Mouse (Mus musculus) left cerebral cortex, postnatal 25 days (tissue): Measurements from ENCODE around the gene Adam22. TPM values are rescaled to one million over a fixed set of nuclear protein-coding genes. Genes with fewer than 3 reads are reported as not detected.
"Not testable (repeated sequence)": the region's sequence is repeated elsewhere in the genome, so short reads cannot be mapped to it uniquely, and the experiment has no call there.

Experiments used
- DNase-seq, 2 experiments: peaks; one replicate each; pipeline ENCODE4 v3.0.0; 2022; ENCODE audit warnings: low spot score in 2 of 2, mixed read lengths in 1 of 2
- intact Hi-C: fragments of 180-260 bp; cut with DNase I; formaldehyde crosslinking; loops from one replicate; pipeline ENCODE4 v1.15.1; 2025
- microRNA-seq, 2 experiments: library from miRNA; unstranded; fragments of <30 nt; microRNA quantifications; one replicate each; pipeline ENCODE4 v1.2.0; 2022
- total RNA-seq, 2 experiments: library from RNA; stranded (reverse); gene quantifications; 2 replicates each; pipeline ENCODE4 v1.2.3; 2021

The Adam22 gene
- total RNA-seq, 2 experiments from 2014 or later: 212 to 216 TPM

DNA sequence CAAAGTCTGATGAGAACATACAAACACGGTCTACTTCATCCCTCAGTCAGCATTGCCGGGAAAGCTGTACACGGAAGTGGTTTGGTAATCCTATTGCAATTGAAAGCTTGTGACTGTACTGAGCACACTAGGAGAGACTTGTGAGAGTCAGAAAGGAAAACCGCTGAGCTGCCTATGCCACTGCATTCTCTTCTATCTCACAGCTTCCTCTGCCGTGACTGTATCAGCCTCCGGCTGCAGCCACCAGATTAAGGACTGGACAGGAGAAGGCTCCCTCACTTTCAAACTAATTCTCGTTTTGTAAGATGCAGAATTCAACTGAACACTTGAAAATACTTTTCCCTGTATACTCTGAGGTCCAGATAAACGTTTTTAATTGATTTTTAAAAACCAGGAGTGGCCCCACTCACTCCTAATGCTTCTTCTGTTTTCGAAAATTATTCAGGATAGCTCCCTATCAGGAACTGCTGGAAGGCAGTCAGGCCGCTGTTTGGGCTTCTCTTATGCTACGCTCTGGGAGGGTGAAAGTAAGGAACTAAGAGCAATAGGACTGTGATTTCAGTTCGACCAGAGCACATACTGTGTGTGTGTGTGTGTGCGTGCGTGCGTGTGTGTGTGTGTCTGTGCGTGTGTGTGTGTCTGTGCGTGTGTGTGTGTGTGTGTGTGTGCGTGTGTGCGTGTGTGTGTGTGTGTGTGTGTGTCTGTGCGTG lies 285.0 kb downstream of the Adam22 start:
- intact Hi-C loops: no loop called here
- DNase-seq: no peak

DNA sequence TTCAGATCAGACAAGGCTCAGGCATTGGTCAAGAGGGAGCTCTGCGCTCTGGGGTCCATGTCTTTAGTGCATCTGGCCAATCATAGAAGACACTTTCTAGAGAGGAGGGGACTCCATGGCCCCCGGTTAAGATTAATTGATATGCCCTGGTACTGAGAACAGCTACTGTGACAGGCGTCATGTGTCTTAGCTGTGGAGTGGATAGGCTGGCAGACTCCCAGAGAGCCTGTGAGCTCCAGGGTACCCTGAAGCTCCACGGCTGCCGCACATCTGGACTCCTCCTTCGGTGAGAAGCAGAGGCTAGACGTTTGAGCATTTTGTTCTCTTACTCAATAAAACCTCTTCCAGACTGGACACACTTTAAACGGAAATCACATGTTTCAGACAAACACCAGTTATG lies 290.5 kb downstream of the Adam22 start:
- intact Hi-C loops: no loop called here

DNA sequence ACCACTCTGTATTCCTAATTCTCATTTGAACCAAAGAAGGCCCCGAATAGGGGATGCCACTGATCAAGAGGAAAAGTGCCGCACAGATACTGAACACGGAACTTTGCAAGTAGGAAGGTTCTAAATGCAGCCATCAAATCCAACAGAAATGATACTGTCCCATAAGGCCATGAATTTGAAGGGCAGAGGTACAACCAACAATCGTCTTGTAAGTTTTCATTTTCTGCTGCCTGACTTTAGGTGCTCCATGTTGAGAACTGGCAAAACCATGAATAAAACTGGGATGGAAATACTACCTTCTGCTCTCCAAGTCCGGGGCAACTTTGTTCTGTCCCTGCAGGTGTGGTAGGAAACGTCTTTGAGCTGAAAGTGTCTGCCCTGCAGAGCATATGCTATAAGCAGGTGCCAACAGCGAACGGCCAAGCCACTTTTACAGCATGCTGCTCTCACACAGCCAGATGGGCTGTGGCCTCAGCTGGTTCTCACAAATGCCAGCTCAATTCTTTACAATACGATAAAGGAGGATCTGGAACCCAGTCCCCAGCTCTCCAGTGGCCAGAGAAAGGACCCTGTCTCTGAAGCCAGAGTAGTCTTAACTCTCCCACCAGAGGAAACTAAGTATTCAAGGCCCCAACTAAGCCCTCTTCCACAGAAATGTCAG lies 293.9 kb downstream of the Adam22 start:
- intact Hi-C loops: no loop called here
- no peak for DNase-seq

More for the DNA sequence above, 290.5 kb downstream of the Adam22 start:
- no peak for DNase-seq

DNA sequence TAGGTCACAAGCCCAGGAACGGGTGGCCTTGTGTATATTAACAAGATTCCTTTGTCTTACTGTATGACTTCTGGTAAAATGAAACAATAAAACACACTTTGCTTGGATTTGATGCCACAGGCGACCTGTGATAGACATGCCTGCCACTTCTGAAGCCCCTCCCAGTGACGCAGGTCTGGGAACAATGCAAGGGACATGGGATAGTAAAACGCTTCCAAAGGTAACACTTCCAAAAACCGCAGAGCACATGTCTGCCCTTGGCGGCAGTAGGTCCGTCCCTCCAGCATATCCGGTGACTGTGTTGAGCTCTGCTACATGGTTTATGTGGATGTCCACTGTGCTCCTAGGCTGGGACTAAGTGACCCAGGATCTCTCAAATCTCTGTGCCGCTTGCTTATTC lies 294.6 kb downstream of the Adam22 start:
- intact Hi-C loops: no loop called here
- DNase-seq: no peak

DNA sequence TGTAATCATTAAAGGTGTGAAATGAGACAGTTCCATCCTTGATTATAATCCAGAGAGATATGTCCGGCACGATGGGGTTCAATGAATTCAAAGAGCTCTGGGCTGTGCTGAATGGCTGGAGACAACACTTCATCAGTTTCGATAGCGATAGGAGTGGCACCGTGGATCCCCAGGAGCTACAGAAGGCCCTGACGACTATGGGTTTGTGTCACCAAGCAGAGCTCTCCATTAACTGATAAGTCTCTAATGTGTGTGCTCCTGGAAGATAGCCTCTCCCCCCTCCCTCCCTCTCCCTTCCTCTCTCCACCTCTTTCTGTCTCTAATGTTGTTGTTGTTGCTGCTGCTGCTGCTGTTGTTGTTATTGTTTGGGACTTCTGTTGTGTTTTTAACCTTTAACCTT lies 304.8 kb downstream of the Adam22 start:
- intact Hi-C loops: no loop called here
- no peak for DNase-seq

DNA sequence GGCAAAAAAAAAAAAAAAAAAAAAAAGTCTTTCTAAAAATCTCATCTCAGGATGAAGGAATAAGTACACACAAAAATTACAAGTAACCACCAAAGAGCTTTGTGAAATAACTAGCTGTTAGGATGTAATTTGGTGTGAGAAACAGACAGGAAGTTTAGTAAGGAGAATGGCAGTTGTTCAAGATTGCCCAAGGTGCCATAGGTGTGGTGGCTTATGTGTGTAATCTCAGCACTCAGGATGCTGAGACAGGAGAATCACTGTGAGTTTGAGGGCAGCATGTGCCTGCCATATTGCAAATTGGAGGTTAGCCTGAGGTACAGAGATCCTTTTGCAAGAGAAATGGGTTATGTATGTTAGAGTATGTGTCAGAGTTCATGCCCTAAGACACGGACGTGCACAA lies 305.5 kb downstream of the Adam22 start:
- no peak for DNase-seq
- intact Hi-C loops: no loop called here

DNA sequence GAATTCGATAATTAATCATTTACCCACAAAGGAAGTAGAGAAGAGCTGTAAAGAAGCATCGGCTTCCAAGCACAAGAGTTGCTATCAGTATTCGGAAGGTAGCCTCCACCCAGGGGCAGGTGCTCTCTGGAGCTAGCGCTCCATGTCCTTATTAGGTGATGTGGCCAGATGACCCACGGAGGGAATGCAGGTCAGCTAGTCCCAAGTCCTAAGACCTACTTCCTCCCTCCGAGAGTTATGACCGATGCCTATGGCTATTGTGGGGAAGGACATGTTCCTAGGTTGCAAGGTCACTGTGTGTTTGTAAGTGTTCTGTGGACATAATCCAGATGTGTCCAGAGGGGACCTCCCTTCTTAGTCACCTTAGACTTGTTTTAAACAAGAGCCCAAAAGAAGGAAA lies 309.9 kb downstream of the Adam22 start:
- intact Hi-C loops: no loop called here
- DNase-seq: no peak

DNA sequence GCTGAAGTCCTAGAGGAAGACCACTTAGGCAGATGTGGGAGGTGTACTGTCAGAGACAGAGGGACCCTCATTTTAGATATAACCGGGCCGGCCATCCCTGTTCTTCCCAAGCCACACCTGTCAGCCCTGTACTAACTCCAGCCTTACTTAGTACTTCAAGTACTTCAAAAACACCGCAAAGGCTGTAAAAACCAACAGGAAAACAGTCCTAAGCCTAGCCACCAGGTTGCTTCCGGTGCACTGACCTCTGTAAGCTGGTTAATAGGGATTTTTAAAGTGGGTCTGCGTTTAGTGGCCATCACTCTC lies 311.0 kb downstream of the Adam22 start:
- no peak for DNase-seq
- intact Hi-C loops: no loop called here

DNA sequence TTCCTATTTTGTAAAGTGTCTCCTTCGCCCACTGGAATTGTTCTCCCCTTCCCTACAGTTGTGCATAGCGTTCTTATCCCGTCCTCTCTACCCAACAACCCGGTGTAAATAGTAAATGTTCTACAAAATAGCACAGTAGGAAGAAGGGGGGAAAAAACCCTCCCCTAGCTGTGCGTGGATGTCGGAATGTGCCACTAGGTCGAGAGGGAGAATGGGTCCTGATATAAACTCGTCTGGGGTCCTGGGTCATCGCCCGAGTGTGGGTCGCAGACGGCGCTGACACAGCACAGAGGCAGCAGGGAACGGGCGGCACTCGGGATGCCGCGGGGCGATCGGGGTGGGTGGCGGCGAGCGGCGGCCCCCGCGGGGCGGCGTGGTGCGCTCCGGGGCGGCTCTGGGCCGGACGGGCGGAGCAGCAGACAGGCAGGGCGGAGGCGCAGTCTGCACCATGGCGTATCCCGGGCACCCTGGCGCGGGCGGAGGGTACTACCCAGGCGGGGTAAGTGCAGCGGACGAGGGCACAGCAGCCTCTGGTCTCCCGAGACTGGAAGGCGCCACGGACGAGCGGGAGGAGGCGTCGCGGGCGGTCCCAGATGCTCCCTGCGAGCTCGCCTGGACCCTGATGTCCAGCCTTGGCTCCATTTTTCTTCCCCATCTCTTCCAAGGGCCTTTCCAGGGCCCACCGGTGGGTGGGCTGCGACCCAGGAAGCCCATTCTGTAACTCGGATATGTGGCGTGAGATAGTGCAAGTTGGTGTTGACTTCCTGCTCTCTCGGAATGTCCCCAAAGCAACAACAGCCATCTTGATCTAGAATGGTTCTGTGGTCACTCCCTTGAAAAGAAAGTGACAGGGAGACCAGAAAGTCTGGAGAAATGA lies 311.6 kb downstream of the Adam22 start:
- intact Hi-C loops: no loop called here
- DNase-seq: peak; percentile 79 to 83

DNA sequence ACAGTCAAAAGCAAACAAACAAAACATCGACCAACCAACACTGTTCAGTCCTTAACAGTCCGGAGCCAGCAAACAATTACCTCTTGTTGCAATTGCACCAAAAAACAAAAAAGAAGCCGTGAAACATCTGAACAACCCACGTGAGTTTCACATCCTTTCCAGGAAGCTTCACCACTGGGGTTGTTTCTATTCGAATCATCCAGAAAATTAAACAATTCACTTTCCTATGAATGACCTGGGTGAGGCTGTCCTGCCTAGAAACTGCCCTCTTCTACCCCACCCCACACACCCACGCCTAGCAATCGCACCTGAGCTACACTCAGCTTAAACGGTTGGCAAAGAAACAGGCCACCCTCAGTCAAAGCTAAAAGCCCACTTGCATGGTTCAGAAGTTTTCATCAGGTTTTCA lies 312.2 kb downstream of the Adam22 start:
- DNase-seq: no peak
- intact Hi-C loops: no loop called here

DNA sequence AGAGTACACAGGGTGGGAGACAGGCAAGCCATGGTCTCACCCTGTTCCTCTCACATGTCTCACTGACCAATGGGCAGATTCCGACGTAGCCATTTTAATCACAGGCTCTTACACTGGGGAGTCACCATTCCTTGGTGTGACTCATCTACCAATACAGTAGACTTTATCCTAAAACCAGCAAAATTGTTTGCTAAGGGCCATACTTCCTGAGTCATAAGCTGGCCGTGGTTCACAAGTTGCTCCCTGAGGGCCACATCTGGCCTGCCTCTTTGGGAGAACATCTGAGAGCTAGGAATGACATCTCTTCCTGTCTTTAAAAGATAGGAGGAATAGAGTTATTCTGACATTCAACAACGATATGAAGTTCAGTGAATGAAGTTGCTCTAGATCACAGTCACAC lies 314.1 kb downstream of the Adam22 start:
- intact Hi-C loops: no loop called here
- DNase-seq: no peak

DNA sequence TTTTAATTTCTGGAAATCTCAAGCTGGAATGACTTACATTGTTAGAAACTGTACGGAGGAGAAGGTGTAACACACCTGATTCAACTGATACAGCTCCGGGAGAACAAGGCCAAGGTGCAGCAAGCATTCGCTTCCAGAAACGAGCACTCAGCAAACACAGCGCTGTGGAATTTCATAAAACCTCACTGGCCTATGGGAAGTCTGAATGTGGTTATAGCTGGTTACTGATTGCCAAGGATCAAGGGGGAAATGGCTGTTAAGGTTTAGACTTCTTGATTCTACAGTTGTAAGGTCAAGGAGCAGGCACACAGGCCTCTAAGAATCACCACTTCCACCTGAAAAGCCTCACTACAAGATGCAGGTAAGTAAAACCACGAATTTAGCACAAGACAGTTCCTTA lies 322.1 kb downstream of the Adam22 start, which contains the start of gene Sri:
TSS of gene Sri (plus strand) at position 224 of the 400 bp plus-strand sequence.
- no peak for DNase-seq
- intact Hi-C loops: no loop called here

DNA sequence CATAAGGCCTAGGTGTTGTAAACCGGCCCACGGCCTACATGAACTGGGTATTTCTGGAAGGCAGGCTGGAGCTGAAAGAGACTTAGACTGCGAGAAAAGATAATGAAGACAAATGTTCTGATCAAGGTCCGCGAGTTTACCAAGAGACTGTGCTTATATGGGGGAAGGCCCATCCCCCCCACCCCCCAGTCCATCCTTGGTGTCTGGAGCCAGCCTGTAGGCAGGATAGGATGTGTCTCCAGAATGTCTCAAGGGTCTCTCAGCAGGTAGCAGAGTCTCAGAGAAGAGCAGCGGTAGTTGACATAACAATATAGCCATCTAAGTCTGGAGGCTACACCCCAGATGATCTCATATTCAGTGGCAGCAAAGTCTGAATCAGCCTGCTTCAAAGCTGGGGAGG lies 333.4 kb downstream of the Adam22 start:
- intact Hi-C loops, DNase-seq: not testable (repeated sequence)

Small RNAs within 50 kb of the gene (microRNA-seq; reads per million reads assigned to microRNA genes)
- 0 reads per million in 2 experiments for gene Gm24196

Other genes starting within 250 kb of the Adam22 start
- gene Dbf4, start 54.6 kb upstream of the Adam22 start, total RNA-seq: 1 to 10 TPM; 2.3 to 2.7 TPM
- gene Slc25a40, start 54.7 kb upstream of the Adam22 start, total RNA-seq: 10 to 100 TPM; 12.4 to 13.9 TPM